Mouse (Mus musculus) thymus, adult 18-20 months (tissue): ENCODE measurements around the gene Ndufs1.
A peak's percentile ranks its signal among the peaks of the same experiment; 100 is the strongest.

Source experiments
- DNase-seq, 2 experiments: peaks; one replicate each; pipeline ENCODE4 v3.0.0; 2022; ENCODE audit warnings: mixed read lengths in 2 of 2

Gene Ndufs1

GRCm38 (mm10) chr1:63115096-63115495 is 61.5 kb downstream of the Ndufs1 start:
- DNase-seq: no peak

GRCm38 (mm10) chr1:63114136-63114781 is 62.4 kb downstream of the Ndufs1 start, which contains the start of gene Ino80d:
TSS of gene Ino80d (minus strand) at chr1:63114667.
- DNase-seq: peak; percentile 70 to 80

- DNase-seq: peak; percentile 50 to 56
Observed at GRCm38 (mm10) chr1:63113274-63114135, 63.1 kb downstream of the Ndufs1 start.

GRCm38 (mm10) chr1:63112865-63113261 is 63.8 kb downstream of the Ndufs1 start:
- peak; percentile 23 to 34 for DNase-seq

GRCm38 (mm10) chr1:63112151-63112864 is 64.3 kb downstream of the Ndufs1 start:
- no peak for DNase-seq

DNA sequence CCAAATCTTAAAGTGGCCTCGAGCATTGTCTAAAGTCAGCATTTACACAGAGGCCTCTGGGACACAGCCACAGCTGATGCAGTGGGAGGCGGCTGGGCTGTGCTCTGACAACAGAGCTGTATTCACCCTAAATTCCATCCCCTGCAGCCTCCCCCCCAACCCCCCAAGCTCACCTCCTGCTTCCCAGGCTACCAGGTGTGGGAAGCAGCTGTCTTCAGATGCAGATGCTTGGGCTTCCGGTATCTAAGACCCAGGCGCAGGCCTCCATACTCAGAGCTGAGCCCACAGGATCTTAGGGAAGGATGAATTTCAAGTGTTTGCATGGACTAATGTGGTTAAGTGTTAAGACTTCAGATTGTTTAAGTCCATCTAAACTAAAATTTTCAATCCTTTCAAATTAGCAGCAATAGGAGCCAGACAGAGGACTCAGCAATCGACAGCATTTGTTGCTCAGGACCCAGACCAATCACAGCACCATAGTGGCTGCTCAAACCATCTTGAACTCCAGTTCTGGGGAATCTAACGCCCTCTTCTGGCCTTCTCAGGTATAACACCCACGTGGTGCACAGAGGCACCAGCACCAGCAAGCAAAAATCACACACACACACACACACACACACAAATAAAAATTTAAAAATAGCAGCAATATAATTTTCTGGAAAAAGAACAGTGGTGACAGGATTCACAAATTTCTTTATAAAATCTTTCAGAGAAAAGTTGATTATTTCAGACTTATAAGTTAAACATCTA is 65.9 kb downstream of the Ndufs1 start:
- peak in 1 of 2 experiments; percentile 19 for DNase-seq

DNA sequence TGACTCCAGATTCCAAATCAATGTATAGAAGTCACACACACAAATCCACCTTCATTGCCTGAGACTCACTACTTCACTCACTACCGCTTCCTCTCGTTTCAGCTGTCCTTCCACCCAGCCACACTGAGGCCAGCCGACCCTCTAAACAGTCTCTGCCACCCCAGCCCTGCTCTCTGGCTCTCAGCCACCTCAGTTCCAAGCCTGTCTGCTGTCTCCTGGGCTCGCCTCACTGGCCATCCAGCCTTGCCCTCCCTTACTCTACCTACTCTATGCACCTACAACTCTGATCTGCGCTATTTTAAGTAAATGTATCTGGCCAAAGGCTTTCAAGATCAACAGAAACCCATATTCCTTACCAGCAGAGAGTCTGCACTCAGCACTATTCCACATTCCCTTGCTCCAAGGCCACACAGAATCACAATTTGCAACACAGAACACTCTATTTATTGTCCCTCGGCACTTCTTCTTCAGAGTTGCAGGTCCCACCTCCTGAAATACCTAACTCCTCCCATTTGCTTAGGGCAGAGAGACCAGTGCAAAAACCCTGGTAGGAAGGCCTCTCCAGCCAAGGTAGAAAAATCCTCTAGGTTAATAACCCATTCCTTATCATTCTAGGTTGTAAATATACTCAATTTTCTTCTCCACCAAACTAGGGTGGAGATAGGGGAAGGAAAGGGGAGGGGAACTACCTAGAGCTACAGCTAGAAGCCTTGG is 68.9 kb downstream of the Ndufs1 start:
- DNase-seq: no peak

GRCm38 (mm10) chr1:63102758-63103451 is 73.7 kb downstream of the Ndufs1 start:
- no peak for DNase-seq

- DNase-seq: no peak
Observed at GRCm38 (mm10) chr1:63100196-63100595, 76.4 kb downstream of the Ndufs1 start.

DNA sequence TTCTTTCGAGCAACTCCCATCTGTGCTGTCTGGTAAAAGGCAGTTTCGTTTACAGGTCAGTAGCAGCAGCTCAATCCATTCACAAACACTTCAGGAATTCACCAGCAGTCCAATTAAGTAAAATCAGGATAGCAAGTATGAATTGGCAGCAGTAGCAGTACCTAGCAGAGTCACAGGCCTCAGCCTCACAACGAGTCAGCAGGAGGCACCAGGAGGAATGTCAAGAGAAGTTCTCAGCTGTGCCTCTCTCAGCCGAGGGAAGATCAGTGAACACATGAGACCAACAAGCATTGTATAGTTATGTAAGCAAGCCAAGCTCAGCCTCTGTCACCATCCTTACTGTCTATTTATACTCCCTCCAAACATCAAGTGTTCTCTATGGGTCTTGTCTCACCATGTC is 77.8 kb downstream of the Ndufs1 start:
- no peak for DNase-seq

DNA sequence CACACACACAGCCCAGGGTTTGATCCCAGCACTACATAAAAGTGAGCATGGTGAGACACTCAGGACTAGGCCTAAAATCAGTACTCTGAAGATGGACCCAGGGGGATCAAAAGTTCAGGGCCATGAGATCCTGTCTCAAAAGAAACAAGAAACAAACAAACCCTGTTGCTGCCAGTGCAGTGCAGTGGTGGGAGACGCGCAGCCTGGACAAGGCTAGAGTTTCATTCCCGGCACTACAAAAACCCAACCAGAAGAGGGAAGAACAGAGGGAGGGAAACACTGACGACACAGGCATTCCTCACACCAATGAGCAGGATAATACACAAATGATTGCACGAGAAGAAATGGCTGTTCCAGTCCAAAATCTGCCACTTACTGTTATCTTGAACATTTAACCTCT is 80.6 kb downstream of the Ndufs1 start:
- DNase-seq: no peak
